Mouse (Mus musculus) liver, adult 2 months (tissue): ENCODE results near the gene Prpf8. TPM values are rescaled to one million over a fixed set of nuclear protein-coding genes. Genes with fewer than 3 reads are reported as not detected.

Source experiments
- DNase-seq: peaks from one replicate; pipeline ENCODE4 v3.0.0-alpha.2; 2011; ENCODE audit warnings: low read depth, low spot score; ENCODE audit errors: extremely low read depth
- H3K27ac ChIP-seq: fragments of 200-500 bp; replicated peaks from 2 replicates; pipeline ENCODE4 v1.5.1; 2012; ENCODE audit warnings: low read depth, mild to moderate bottlenecking, control low read depth, inconsistent platforms, low read length; ENCODE audit not compliant: insufficient read depth
- H3K27me3 ChIP-seq: fragments of 200-500 bp; 2 replicates; pipeline ENCODE4 v1.6.1; 2012; ENCODE audit warnings: mild to moderate bottlenecking, moderate library complexity, low read length, inconsistent platforms; ENCODE audit not compliant: control insufficient read depth, insufficient read depth
- H3K36me3 ChIP-seq: fragments of 200-500 bp; 2 replicates; pipeline ENCODE4 v1.6.1; 2012; ENCODE audit warnings: low read length, inconsistent platforms; ENCODE audit not compliant: control insufficient read depth, insufficient read depth
- H3K4me1 ChIP-seq: fragments of 200-500 bp; 2 replicates; pipeline ENCODE4 v1.6.1; 2011; ENCODE audit warnings: low read length; ENCODE audit not compliant: control insufficient read depth, insufficient read depth
- H3K4me3 ChIP-seq: fragments of 200-500 bp; 2 replicates; pipeline ENCODE4 v1.5.1; 2011; ENCODE audit warnings: low read depth, mild to moderate bottlenecking, control low read depth, low read length, moderate library complexity; ENCODE audit not compliant: insufficient read depth
- H3K79me2 ChIP-seq: fragments of 200-500 bp; 2 replicates; pipeline ENCODE4 v1.6.1; 2012; ENCODE audit warnings: inconsistent platforms, mild to moderate bottlenecking, low read length, moderate library complexity; ENCODE audit not compliant: control insufficient read depth, insufficient read depth
- H3K9ac ChIP-seq: fragments of 200-500 bp; 2 replicates; pipeline ENCODE4 v1.6.1; 2012; ENCODE audit warnings: low read depth, mild to moderate bottlenecking, control low read depth, inconsistent platforms, low read length
- CTCF ChIP-seq: fragments of 200-500 bp; IDR thresholded peaks from 2 replicates; pipeline ENCODE4 v1.5.1; 2011; ENCODE audit warnings: low read depth, low read length, control low read depth
- POLR2A ChIP-seq: fragments of 200-500 bp; IDR thresholded peaks from 2 replicates; pipeline ENCODE4 v1.6.1; 2011; ENCODE audit warnings: low read length, control low read depth; ENCODE audit not compliant: insufficient read depth; ENCODE audit errors: extremely low read depth
- WGBS: fragments of 180-500 bp; shearing (Covaris S2); methylation state at CpG from one replicate; pipeline ENCODE4 v1.1.7; 2018; 5-methylcytosine and 5-hydroxymethylcytosine counted together
- polyA plus RNA-seq: library from polyadenylated mRNA; depleted of rRNA; stranded (reverse); fragments of >200 nt; gene quantifications from 2 replicates; pipeline ENCODE4 v1.2.3, GENCODE M21; 2012
- total RNA-seq: library from RNA; depleted of rRNA; stranded (reverse); fragments of >200 nt; gene quantifications from 2 replicates; pipeline ENCODE4 v1.2.3, GENCODE M21; 2014

Prpf8 gene
- total and polyA plus RNA-seq, 2 experiments: 63.3 to 72.8 TPM

DNA sequence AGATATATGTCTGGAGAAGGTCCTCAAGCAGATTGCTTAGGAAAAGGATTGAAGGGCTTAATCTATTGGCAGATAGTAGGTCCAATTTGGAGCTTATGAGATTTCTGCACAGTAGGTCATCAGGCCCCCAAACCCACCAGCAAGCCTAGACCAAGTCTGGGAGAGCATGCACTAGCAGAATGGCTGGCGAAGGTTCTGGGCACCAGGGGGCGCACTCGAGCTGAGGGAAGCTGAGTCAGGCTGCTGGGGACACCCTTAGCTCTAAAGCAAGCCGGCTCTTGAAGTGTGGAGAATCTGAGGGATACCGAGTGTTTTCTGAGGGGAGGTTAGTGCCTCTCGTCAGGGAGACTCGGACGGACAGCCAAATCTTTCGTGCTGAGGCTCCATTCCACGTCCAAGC is 43.7 kb downstream of the Prpf8 start:
- H3K4me3 ChIP-seq: peak overlapping the region; percentile 86
- H3K27ac ChIP-seq: peak overlapping the region; percentile 45; the same call in 1 of the 2 replicates
- peaks cover 11% of the 10 kb centered on the region; the same call in 1 of the 2 replicates for H3K36me3 ChIP-seq
- peak; percentile 49 for DNase-seq
- H3K27me3 ChIP-seq: no peaks in the 10 kb centered on the region
- peaks cover 5% of the 10 kb centered on the region for H3K4me1 ChIP-seq
- peak overlapping the region; percentile 78 for H3K9ac ChIP-seq
- H3K79me2 ChIP-seq: no peaks in the 10 kb centered on the region
- under 1% methylated on average over 10 of the region's 10 CpGs for WGBS
- peak; percentile 97 for TF ChIP-seq CTCF
- no peak for TF ChIP-seq POLR2A

GRCm38 (mm10) chr11:75530845-75531373 is 44.3 kb downstream of the Prpf8 start:
- H3K9ac ChIP-seq: peak overlapping the region; percentile 78
- H3K36me3 ChIP-seq: peaks cover 10% of the 10 kb centered on the region; the same call in 1 of the 2 replicates
- no peaks in the 10 kb centered on the region for H3K27me3 ChIP-seq
- peak overlapping the region; percentile 86 for H3K4me3 ChIP-seq
- H3K79me2 ChIP-seq: no peaks in the 10 kb centered on the region
- TF ChIP-seq POLR2A: no peak
- TF ChIP-seq CTCF: no peak
- DNase-seq: no peak
- WGBS: 1% methylated on average over 31 of the region's 31 CpGs
- H3K4me1 ChIP-seq: peaks cover 5% of the 10 kb centered on the region
- H3K27ac ChIP-seq: peak overlapping the region; percentile 45

GRCm38 (mm10) chr11:75531469-75532242 is 45.0 kb downstream of the Prpf8 start, which contains the start of gene Slc43a2:
TSS of gene Slc43a2 (plus strand) at chr11:75531694.
- DNase-seq: peak; percentile 63
- H3K4me1 ChIP-seq: peaks cover 5% of the 10 kb centered on the region
- TF ChIP-seq CTCF (no peak), POLR2A (0 out of 2 replicates have a peak, but pooled peaks have one; percentile 13)
- H3K4me3 ChIP-seq: peak within 1 kb of the TSS; percentile 86
- no peaks in the 10 kb centered on the region for H3K79me2 ChIP-seq
- peak within 1 kb of the TSS; percentile 78 for H3K9ac ChIP-seq
- no peaks in the 10 kb centered on the region for H3K27me3 ChIP-seq
- WGBS: 1% methylated on average over 62 of the region's 62 CpGs
- peaks cover 6% of the 10 kb centered on the region; the same call in 1 of the 2 replicates for H3K36me3 ChIP-seq
- H3K27ac ChIP-seq: peak within 1 kb of the TSS; percentile 73

DNA sequence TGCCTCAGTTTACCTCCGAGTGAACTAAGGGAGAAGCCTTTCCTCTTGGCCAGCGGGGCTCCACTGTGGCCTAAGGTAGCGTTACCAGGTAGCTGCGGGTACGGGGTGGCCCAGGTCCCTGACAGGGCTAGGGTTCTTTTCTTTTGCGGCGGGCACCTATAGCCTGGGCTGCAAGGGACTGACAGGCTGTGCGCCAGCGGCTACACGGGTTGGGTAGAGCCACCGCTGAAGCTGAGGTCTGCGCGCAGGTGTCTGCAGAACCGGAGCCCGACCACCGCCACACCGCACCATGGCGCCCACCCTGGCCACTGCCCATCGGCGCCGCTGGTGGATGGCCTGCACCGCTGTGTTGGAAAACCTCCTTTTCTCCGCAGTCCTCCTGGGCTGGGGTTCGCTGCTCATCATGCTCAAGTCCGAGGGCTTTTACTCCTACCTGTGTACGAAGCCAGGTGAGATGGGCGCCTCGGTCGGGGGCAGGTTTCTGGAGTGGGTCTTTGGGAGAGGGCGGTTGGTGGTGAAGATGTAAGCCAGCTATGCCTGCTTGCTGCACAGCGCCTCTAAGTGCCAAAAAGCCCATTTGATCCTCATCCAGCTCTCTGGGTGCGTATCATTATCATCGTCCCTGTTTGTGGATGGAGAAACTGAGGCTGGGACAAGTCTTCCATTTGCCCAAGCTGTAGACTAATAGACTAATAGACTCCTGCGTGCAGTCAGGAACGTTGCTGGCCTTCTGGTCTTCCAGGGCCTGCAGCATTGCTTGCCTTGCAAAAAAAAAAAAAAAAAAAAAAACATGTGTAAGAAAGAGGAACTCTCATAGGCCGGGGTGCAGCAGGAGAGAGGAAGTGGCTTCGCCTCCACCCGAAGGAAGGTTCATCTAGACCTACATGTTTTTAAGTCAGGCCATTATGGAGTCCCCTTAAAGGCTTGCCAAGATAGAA is 46.0 kb downstream of the Prpf8 start:
- peak overlapping the region; percentile 55 for H3K27ac ChIP-seq
- H3K79me2 ChIP-seq: no peaks in the 10 kb centered on the region
- no peak for TF ChIP-seq CTCF
- TF ChIP-seq POLR2A: no peak
- peak overlapping the region; percentile 86 for H3K4me3 ChIP-seq
- H3K36me3 ChIP-seq: peaks cover 1% of the 10 kb centered on the region; the same call in 1 of the 2 replicates
- no peaks in the 10 kb centered on the region for H3K27me3 ChIP-seq
- H3K9ac ChIP-seq: peak overlapping the region; percentile 75
- DNase-seq: peak; percentile 42
- peaks cover 5% of the 10 kb centered on the region for H3K4me1 ChIP-seq
- WGBS: 33% methylated on average over 38 of the region's 38 CpGs

DNA sequence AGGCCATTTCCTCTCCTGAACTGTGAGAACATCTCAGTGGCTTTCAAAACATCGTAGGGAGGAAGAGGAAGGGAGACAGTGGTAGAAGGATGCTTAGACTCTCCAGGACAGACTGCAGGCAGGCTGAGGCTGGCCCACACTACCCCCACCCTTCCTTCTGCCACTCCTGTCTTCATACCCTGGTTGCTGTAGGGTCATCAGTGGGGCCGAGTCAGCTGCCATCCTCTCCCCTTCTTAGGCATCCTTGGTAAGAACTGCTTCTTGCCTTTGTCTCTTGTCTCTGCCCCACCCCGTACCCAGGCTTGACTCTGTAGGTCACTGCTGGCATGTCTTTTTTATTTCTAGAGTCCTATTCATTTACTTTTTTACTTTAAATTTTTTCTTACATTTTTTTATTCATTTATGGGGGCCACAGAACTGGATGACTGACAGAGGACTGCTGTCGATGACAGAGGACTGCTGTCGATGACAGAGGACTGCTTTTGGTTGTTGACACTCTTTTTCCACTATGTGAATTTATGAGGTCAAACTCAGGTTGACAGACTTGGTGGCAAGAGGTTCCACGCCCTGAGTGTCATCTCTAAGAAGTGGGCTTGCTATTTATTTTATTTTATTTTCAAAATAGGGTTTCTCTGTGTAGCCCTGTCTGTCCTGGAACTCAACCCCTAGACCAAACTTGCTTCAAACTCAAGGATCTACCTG is 46.8 kb downstream of the Prpf8 start:
- 63% methylated on average over 6 of the region's 6 CpGs for WGBS
- peak overlapping the region; percentile 55 for H3K27ac ChIP-seq
- H3K27me3 ChIP-seq: no peaks in the 10 kb centered on the region
- no peak for TF ChIP-seq POLR2A
- TF ChIP-seq CTCF: no peak
- H3K4me3 ChIP-seq: peak overlapping the region; percentile 22
- no peak for DNase-seq
- H3K9ac ChIP-seq: peak overlapping the region; percentile 40
- peaks cover 5% of the 10 kb centered on the region for H3K4me1 ChIP-seq
- 0 out of 2 replicates have a peak, but pooled peaks cover 1% of the 10 kb centered on the region for H3K36me3 ChIP-seq
- H3K79me2 ChIP-seq: no peaks in the 10 kb centered on the region
